Mouse (Mus musculus): Measurements from ENCODE around the gene Cldn34c1.
"Not testable (repeated sequence)": the region's sequence is repeated elsewhere in the genome, so short reads cannot be mapped to it uniquely, and the experiment has no call there.

Gene Cldn34c1

DNA sequence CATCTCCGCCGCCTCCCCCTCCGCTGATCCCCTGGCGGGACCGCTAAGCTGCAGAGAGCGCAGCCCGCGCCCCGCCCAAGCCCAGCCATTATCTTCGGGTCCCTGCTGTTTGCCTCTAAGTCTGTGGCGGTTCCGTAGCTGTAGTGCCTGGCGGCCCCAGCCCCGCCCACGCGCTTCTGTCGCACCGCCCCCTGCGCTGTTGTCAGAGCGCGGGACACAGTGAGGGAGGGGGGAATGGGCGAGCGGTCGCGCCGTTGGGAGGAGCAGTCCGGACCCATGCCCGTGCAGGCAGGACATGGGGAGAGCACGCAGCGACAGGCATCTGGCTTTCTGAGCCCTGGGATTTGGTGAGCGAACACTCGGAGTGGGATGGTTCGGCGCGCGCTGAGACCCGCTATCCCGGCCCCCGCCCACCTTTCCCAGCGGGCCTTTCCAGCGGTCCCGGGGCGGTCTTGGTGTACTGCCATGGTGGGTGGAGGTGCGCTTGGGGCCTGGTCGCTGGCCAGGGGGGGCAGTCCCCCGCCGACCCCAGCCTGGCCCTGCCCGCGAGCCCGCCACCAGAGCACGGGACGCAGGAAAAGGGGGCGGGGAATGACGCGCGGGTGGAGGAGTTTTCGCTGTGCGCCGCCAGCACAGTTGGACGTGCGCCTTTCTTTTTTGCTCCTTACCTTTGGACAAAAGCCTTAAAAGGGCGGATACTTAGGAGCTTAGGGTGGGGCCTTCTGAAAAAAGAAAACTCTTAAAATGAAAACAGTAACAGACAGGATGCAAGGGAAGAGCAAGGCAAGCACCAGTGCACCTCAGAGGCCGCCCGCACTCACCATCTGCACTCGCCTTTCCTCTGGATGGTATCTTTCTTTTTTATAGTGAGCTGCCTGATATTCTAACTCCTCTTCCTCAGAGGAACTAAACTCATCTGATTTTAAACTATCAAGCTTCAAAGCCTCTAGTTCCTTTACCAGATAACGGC lies at the start of gene Cldn34c1:
Gene Cldn34c1, plus strand, starts transcription at position 205 of the 970 bp plus-strand sequence.
- TF ChIP-seq GATA4 (IDR thresholded peaks at IDR 0.05; ENCODE audit: insufficient replicate concordance, low read length): peak; percentile 29; the same call in 1 of the 2 replicates

- TF ChIP-seq GATA4 (IDR thresholded peaks at IDR 0.05; ENCODE audit: insufficient replicate concordance, low read length): no peak
These were observed 15.9 kb upstream of the Cldn34c1 start for GRCm38 (mm10) chrX:123087441-123087840.

DNA sequence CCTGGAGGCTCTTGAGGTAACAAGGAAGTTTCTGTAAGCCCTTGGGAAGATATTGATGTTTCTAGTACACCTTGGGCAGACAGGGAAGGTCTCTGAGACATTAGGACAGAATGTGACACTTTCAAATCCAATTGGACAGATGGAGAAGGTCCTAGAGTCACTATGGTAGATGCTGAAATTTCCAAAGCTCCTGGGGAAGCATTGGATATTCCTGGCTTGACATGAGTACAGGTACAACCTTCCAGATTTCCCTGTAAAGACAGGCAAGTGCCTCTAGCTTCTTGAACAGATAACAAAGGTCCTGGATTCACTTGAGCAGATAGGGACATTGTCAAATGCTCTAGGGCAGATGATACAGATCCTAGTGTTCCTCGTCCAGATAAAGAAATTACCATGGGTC lies 119.1 kb downstream of the Cldn34c1 start, which contains the start of gene Srsx:
Gene Srsx, minus strand, starts transcription at position 101 of the 400 bp plus-strand sequence.
- TF ChIP-seq GATA4 (IDR thresholded peaks at IDR 0.05; ENCODE audit: insufficient replicate concordance, low read length): not testable (repeated sequence)

Data from liver, adult (tissue).